Mouse (Mus musculus) MEL-GATA-1-ER (cell line): ENCODE measurements around the gene Gm8232.
"Not testable (repeated sequence)": the region's sequence is repeated elsewhere in the genome, so short reads cannot be mapped to it uniquely, and the experiment has no call there.

Experiments
- DNase-seq: peaks from one replicate; pipeline ENCODE4 v3.0.0-alpha.2; 2012; ENCODE audit warnings: low read depth; ENCODE audit errors: extremely low read depth

Gene Gm8232

GRCm38 (mm10) chr14:44433335-44433734 is at the start of gene Gm8232:
Gene Gm8232 (plus strand): TSS chr14:44433635.
- DNase-seq, result not testable (repeated sequence)

GRCm38 (mm10) chr14:44384233-44384632 is 49.2 kb upstream of the Gm8232 start:
- DNase-seq, result not testable (repeated sequence)

- not testable (repeated sequence) for DNase-seq
These were observed 22.8 kb upstream of the Gm8232 start, which contains the start of gene Gm3371 for GRCm38 (mm10) chr14:44410588-44410987. Gene Gm3371 (minus strand): TSS chr14:44410688.
